Mouse (Mus musculus) kidney, postnatal 0 days (tissue): ENCODE data around the gene Mapkapk5. TPM values are rescaled to one million over a fixed set of nuclear protein-coding genes. Genes with fewer than 3 reads are reported as not detected.

Experiments used
- ATAC-seq: fragments of 200-750 bp; cut with Nextera tagmentation; replicated peaks from 2 replicates; pipeline ENCODE4 v1.8.0; 2017; ENCODE audit warnings: low read depth, moderate number of reproducible peaks, moderate TSS enrichment, moderate library complexity; ENCODE audit not compliant: low FRiP score
- DNase-seq: peaks from one replicate; pipeline ENCODE4 v3.0.0-alpha.2; 2016; ENCODE audit warnings: low spot score
- H3K27ac ChIP-seq: fragments of 300-500 bp; sonication (generic); 2 replicates; pipeline ENCODE4 v1.5.1; 2014; ENCODE audit warnings: mild to moderate bottlenecking
- H3K27me3 ChIP-seq: fragments of 300-500 bp; sonication (generic); 2 replicates; pipeline ENCODE4 v1.6.1; 2014; ENCODE audit warnings: low read length, mixed read lengths; ENCODE audit not compliant: insufficient read depth
- H3K36me3 ChIP-seq: fragments of 300-500 bp; sonication (generic); 2 replicates; pipeline ENCODE4 v1.6.1; 2014; ENCODE audit warnings: low read length, mixed read lengths; ENCODE audit not compliant: insufficient read depth
- H3K4me1 ChIP-seq: fragments of 300-500 bp; sonication (generic); replicated peaks from 2 replicates; pipeline ENCODE4 v1.6.1; 2014; ENCODE audit warnings: antibody characterized with exemption, low read length, mixed read lengths; ENCODE audit not compliant: insufficient read depth
- H3K4me2 ChIP-seq: fragments of 300-500 bp; sonication (generic); 2 replicates; pipeline ENCODE4 v1.6.1; 2014; ENCODE audit warnings: mild to moderate bottlenecking, low read length, moderate library complexity, mixed read lengths
- H3K4me3 ChIP-seq: fragments of 300-500 bp; sonication (generic); replicated peaks from 2 replicates; pipeline ENCODE4 v1.5.1; 2014; ENCODE audit warnings: low read depth, low read length
- H3K9ac ChIP-seq: fragments of 300-500 bp; sonication (generic); 2 replicates; pipeline ENCODE4 v1.6.1; 2014; ENCODE audit warnings: low read depth, low read length
- H3K9me3 ChIP-seq: fragments of 300-500 bp; sonication (generic); replicated peaks from 2 replicates; pipeline ENCODE4 v1.6.1; 2016; ENCODE audit warnings: low read length, inconsistent platforms, mixed read lengths
- CTCF ChIP-seq: IDR thresholded peaks from 2 replicates; pipeline ENCODE4 v1.5.1; 2016; ENCODE audit warnings: antibody characterized with exemption, low read depth, mild to moderate bottlenecking, moderate library complexity
- WGBS: fragments of 180-500 bp; shearing (Covaris S2); extraction: QIAGEN DNeasy Blood & Tissue Kit; methylation state at CpG from one replicate; pipeline ENCODE4 v1.1.7; 2014; 5-methylcytosine and 5-hydroxymethylcytosine counted together
- polyA plus RNA-seq: library from polyadenylated mRNA; unstranded; fragments of >200 nt; fragmentation: Nextera tagmentation; extraction: Ambion mirVana; gene quantifications from 2 replicates; pipeline ENCODE4 v1.2.1, GENCODE M21; 2015

Mapkapk5 gene
- polyA plus RNA-seq, 1 experiment from 2014 or later: 35.5 TPM

DNA sequence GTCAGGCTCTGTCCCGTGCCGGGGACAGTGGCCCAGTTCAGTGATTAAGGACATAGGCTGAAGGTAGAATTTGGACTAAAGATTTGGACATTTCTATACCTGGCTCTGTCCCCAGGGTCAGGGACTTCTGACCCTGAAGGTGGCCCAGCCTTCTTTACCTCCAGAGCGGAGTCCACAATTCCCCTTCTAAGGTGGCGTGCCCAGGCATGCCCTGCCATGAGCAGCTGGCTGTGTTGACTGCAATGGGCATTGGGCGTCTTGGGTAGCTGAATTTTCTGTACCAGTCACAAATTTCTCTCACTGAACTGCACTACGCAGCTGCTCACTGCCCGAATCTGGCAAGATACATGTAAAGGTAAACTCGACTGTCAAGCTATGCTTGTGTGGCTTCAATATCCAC lies 36.2 kb upstream of the Mapkapk5 start:
- peaks cover 4% of the 10 kb centered on the region; the same call in 1 of the 2 replicates for H3K4me1 ChIP-seq
- H3K4me3 ChIP-seq: no peak overlapping the region
- no peaks in the 10 kb centered on the region for H3K9me3 ChIP-seq
- no peak overlapping the region for H3K4me2 ChIP-seq
- H3K36me3 ChIP-seq: peaks cover 10% of the 10 kb centered on the region; the same call in 1 of the 2 replicates
- no peak for TF ChIP-seq CTCF
- no peak for DNase-seq
- no peak overlapping the region for H3K27ac ChIP-seq
- no peak for ATAC-seq
- 92% methylated on average over 8 of the region's 8 CpGs for WGBS
- H3K9ac ChIP-seq: no peak overlapping the region
- no peaks in the 10 kb centered on the region for H3K27me3 ChIP-seq

GRCm38 (mm10) chr5:121576927-121577488 lies 31.3 kb upstream of the Mapkapk5 start:
- Histone ChIP-seq H3K4me2 (no peak overlapping the region), H3K27ac (no peak overlapping the region), H3K4me3 (no peak overlapping the region), H3K4me1 (no peaks in the 10 kb centered on the region), H3K9ac (no peak overlapping the region), H3K9me3 (no peaks in the 10 kb centered on the region), H3K36me3 (peaks cover 21% of the 10 kb centered on the region), H3K27me3 (no peaks in the 10 kb centered on the region)
- WGBS: 85% methylated on average over 11 of the region's 11 CpGs
- ATAC-seq (no peak), DNase-seq (no peak)
- no peak for TF ChIP-seq CTCF

DNA sequence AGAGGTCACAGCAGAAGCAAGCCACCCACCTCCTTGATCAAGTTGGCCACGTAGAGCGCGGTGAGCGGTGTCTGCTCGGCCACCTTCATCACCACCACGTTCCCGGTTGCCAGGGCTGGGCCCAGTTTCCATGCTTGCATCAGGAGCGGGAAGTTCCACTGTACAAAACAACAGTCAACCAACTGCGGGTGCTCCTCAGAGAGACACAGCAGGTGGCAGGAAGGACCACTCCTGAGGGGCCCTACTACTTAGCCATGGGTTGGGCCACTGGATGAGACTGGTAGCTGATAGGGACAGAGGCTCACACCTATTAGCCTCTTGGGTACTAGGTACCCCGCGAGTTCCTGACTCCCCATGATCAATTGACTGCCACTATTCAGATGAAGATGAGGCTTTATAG lies 30.2 kb upstream of the Mapkapk5 start:
- H3K36me3 ChIP-seq: peaks cover 23% of the 10 kb centered on the region
- ATAC-seq (no peak), DNase-seq (no peak)
- WGBS: 98% methylated on average over 11 of the region's 11 CpGs
- H3K9me3 ChIP-seq: no peaks in the 10 kb centered on the region
- H3K4me3 ChIP-seq: no peak overlapping the region
- TF ChIP-seq CTCF: no peak
- H3K4me1 ChIP-seq: no peaks in the 10 kb centered on the region
- H3K4me2 ChIP-seq: no peak overlapping the region
- H3K9ac ChIP-seq: no peak overlapping the region
- H3K27ac ChIP-seq: no peak overlapping the region
- no peaks in the 10 kb centered on the region for H3K27me3 ChIP-seq

DNA sequence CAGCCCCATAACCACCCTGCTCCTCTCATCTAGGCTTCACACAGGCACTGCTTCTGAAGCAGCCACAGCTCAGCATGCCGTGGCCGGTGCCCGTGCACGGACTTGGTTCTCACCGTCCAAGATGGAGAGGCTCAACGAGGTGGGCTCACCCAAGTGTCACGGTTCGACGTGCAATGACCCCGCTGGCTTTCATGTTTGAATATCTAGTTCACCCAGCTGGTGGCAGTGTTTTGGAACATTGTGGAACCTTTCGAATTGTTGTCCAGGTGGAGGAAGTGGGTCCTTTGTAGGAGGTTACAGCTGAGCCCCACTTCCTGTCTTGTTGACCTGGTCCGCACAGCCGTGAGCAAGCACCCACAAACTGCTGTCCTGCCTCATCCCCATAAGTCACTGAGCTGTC lies 28.4 kb upstream of the Mapkapk5 start:
- no peak for TF ChIP-seq CTCF
- H3K9me3 ChIP-seq: no peaks in the 10 kb centered on the region
- H3K4me1 ChIP-seq: no peaks in the 10 kb centered on the region
- no peaks in the 10 kb centered on the region for H3K27me3 ChIP-seq
- H3K9ac ChIP-seq: no peak overlapping the region
- no peak for ATAC-seq
- H3K4me2 ChIP-seq: no peak overlapping the region
- no peak overlapping the region for H3K27ac ChIP-seq
- H3K4me3 ChIP-seq: no peak overlapping the region
- peaks cover 23% of the 10 kb centered on the region for H3K36me3 ChIP-seq
- no peak for DNase-seq
- 78% methylated on average over 13 of the region's 13 CpGs for WGBS

- Histone ChIP-seq H3K4me3 (no peak overlapping the region), H3K9ac (no peak overlapping the region), H3K27ac (no peak overlapping the region), H3K9me3 (no peaks in the 10 kb centered on the region), H3K36me3 (peaks cover 25% of the 10 kb centered on the region), H3K4me1 (no peaks in the 10 kb centered on the region), H3K4me2 (no peak overlapping the region), H3K27me3 (no peaks in the 10 kb centered on the region)
- TF ChIP-seq CTCF: no peak
- DNase-seq (no peak), ATAC-seq (0 out of 2 replicates have a peak, but pooled peaks have one; percentile 49)
- 61% methylated on average over 1 of the region's 1 CpGs for WGBS
Measured at GRCm38 (mm10) chr5:121570787-121571186, 25.1 kb upstream of the Mapkapk5 start.

DNA sequence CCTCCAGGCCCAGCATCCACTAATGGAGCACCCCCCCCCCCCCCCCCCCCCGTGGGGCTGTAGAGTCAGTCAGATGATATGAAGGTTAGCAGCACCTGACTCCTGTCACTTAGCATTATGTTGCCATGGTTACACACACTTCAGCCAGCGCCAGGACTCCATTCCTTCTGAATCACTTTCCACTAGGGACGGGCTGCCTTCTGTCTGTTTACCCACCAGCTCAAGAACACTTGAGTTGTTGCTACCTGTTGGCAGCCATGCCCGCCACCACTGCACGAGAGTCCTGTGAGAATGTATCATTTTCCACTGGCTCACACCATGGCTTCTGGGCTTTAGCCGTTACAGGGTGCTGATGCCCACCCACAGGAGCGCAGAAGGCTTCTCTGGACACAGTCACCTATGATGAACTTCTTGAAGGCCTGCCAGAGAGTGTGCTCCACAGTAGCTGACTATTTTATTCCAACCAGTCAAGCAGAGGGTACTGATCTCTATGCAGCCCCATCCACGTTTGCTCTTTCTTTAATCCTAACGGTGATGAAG lies 24.2 kb upstream of the Mapkapk5 start:
- no peak for TF ChIP-seq CTCF
- H3K27ac ChIP-seq: no peak overlapping the region
- H3K27me3 ChIP-seq: no peaks in the 10 kb centered on the region
- H3K4me3 ChIP-seq: no peak overlapping the region
- no peaks in the 10 kb centered on the region for H3K4me1 ChIP-seq
- DNase-seq (no peak), ATAC-seq (no peak)
- peaks cover 20% of the 10 kb centered on the region for H3K36me3 ChIP-seq
- H3K9me3 ChIP-seq: no peaks in the 10 kb centered on the region
- WGBS: 81% methylated on average over 9 of the region's 9 CpGs
- no peak overlapping the region for H3K9ac ChIP-seq
- no peak overlapping the region for H3K4me2 ChIP-seq
